Mouse (Mus musculus) ES-E14 (cell line): ENCODE results near the gene Atxn2l.

Source experiments
- CHD2 ChIP-seq: IDR thresholded peaks from 2 replicates; pipeline ENCODE4 v1.6.1; 2014; ENCODE audit warnings: mild to moderate bottlenecking, low read depth, low read length, inconsistent platforms
- HCFC1 ChIP-seq: IDR thresholded peaks from 2 replicates; pipeline ENCODE4 v1.6.1; 2012; ENCODE audit warnings: low read length, inconsistent platforms, borderline replicate concordance; ENCODE audit not compliant: insufficient read depth
- ZC3H11A ChIP-seq: IDR thresholded peaks from 2 replicates; pipeline ENCODE4 v1.6.1; 2012; ENCODE audit warnings: low read depth, mild to moderate bottlenecking, inconsistent platforms, low read length, borderline replicate concordance
- ZNF384 ChIP-seq: IDR thresholded peaks from 2 replicates; pipeline ENCODE4 v1.6.1; 2012; ENCODE audit warnings: low read depth, low read length, inconsistent platforms

- no peak for TF ChIP-seq HCFC1
- TF ChIP-seq ZC3H11A, result no peak
- no peak for TF ChIP-seq ZNF384
- no peak for TF ChIP-seq CHD2
Observed at GRCm38 (mm10) chr7:126473470-126474086, 29.7 kb downstream of the Atxn2l start.
